Mouse (Mus musculus) MEL (cell line): ENCODE data around the gene Tmem175. TPM values are rescaled to one million over a fixed set of nuclear protein-coding genes. Genes with fewer than 3 reads are reported as not detected.

Experiments
- DNase-seq: peaks from one replicate; pipeline ENCODE4 v3.0.0; 2011; ENCODE audit warnings: low read depth, low spot score
- H3K27ac ChIP-seq: 2 replicates; pipeline ENCODE4 v1.5.1; 2012; ENCODE audit warnings: low read depth, mild to moderate bottlenecking, control low read depth, low read length, moderate library complexity; ENCODE audit not compliant: control insufficient read depth
- H3K27me3 ChIP-seq, 2 experiments: fragments of 150-350 bp in 1 of 2; sonication (generic) in 1 of 2; 2 replicates each; pipeline ENCODE4 v1.6.1; 2012; ENCODE audit warnings: low read length in 2 of 2, mild to moderate bottlenecking in 2 of 2, improper control_type of control experiment in 1 of 2, moderate library complexity in 1 of 2; ENCODE audit not compliant: insufficient read depth in 2 of 2, control insufficient read depth in 1 of 2
- H3K36me3 ChIP-seq, 2 experiments: 2 replicates each; pipeline ENCODE4 v1.6.1; 2012 to 2014; ENCODE audit warnings: low read length in 2 of 2, improper control_type of control experiment in 1 of 2, inconsistent platforms in 1 of 2, mild to moderate bottlenecking in 1 of 2; ENCODE audit not compliant: insufficient read depth in 2 of 2, control insufficient read depth in 1 of 2
- H3K4me1 ChIP-seq, 2 experiments: fragments of 150-350 bp in 1 of 2; sonication (generic) in 1 of 2; 2 replicates each; pipeline ENCODE4 v1.6.1; 2012; ENCODE audit warnings: low read length in 2 of 2, improper control_type of control experiment in 1 of 2, mild to moderate bottlenecking in 1 of 2; ENCODE audit not compliant: insufficient read depth in 2 of 2, control insufficient read depth in 1 of 2
- H3K4me3 ChIP-seq, 2 experiments: fragments of 150-350 bp in 1 of 2; sonication (generic) in 1 of 2; 2 replicates each; pipeline ENCODE4 v1.5.1; 2012; ENCODE audit warnings: low read depth in 2 of 2, low read length in 2 of 2, mild to moderate bottlenecking in 2 of 2, moderate library complexity in 2 of 2, control low read depth in 1 of 2, improper control_type of control experiment in 1 of 2; ENCODE audit not compliant: control insufficient read depth in 1 of 2, insufficient read depth in 1 of 2
- H3K79me2 ChIP-seq: 2 replicates; pipeline ENCODE4 v1.6.1; 2012; ENCODE audit warnings: mild to moderate bottlenecking, low read length, moderate library complexity; ENCODE audit not compliant: control insufficient read depth, poor library complexity, insufficient read depth
- H3K9ac ChIP-seq: 2 replicates; pipeline ENCODE4 v1.6.1; 2012; ENCODE audit warnings: low read depth, mild to moderate bottlenecking, control low read depth, low read length, moderate library complexity; ENCODE audit not compliant: control insufficient read depth, poor library complexity, severe bottlenecking
- H3K9me3 ChIP-seq: fragments of 150-350 bp; sonication (generic); replicated peaks from 2 replicates; pipeline ENCODE4 v1.6.1; 2012; ENCODE audit warnings: mild to moderate bottlenecking, low read length, improper control_type of control experiment, moderate library complexity; ENCODE audit not compliant: insufficient read depth
- BHLHE40 ChIP-seq: IDR thresholded peaks from 2 replicates; pipeline ENCODE4 v1.6.1; 2012; ENCODE audit warnings: low read depth, mild to moderate bottlenecking, inconsistent platforms, low read length, improper control_type of control experiment, borderline replicate concordance
- CHD2 ChIP-seq: IDR thresholded peaks from 2 replicates; pipeline ENCODE4 v1.6.1; 2011; ENCODE audit warnings: low read length, improper control_type of control experiment
- CTCF ChIP-seq, 3 experiments: IDR thresholded peaks in 2 of 3; conservative IDR thresholded peaks in 1 of 3; 2 replicates each; pipeline ENCODE4 v1.5.1; 2011 to 2012; ENCODE audit warnings: low read length in 3 of 3, low read depth in 2 of 3, mild to moderate bottlenecking in 2 of 3, improper control_type of control experiment in 1 of 3, inconsistent platforms in 1 of 3, mixed read lengths in 1 of 3, moderate library complexity in 1 of 3; ENCODE audit not compliant: control insufficient read depth in 1 of 3, insufficient read depth in 1 of 3, poor library complexity in 1 of 3, severe bottlenecking in 1 of 3
- E2F4 ChIP-seq: IDR thresholded peaks from 2 replicates; pipeline ENCODE4 v1.6.1; 2011; ENCODE audit warnings: low read depth, low read length, improper control_type of control experiment, borderline replicate concordance
- GABPA ChIP-seq: IDR thresholded peaks from 2 replicates; pipeline ENCODE4 v1.6.1; 2012; ENCODE audit warnings: low read depth, mild to moderate bottlenecking, inconsistent platforms, low read length, improper control_type of control experiment, moderate library complexity
- HCFC1 ChIP-seq: IDR thresholded peaks from 2 replicates; pipeline ENCODE4 v1.6.1; 2012; ENCODE audit warnings: low read depth, mild to moderate bottlenecking, inconsistent platforms, low read length, improper control_type of control experiment, moderate library complexity
- KAT2A ChIP-seq: conservative IDR thresholded peaks from 2 replicates; pipeline ENCODE4 v1.6.1; 2012; ENCODE audit warnings: low read depth, low read length, improper control_type of control experiment, inconsistent platforms
- MAFK ChIP-seq: IDR thresholded peaks from 2 replicates; pipeline ENCODE4 v1.6.1; 2011; ENCODE audit warnings: low read depth, mild to moderate bottlenecking, low read length, improper control_type of control experiment, borderline replicate concordance
- MEF2A ChIP-seq: IDR thresholded peaks from 2 replicates; pipeline ENCODE4 v1.6.1; 2014; ENCODE audit warnings: low read depth, mild to moderate bottlenecking, inconsistent platforms, low read length, improper control_type of control experiment; ENCODE audit not compliant: poor library complexity, insufficient replicate concordance, severe bottlenecking; ENCODE audit errors: extremely low read depth
- MXI1 ChIP-seq: IDR thresholded peaks from 2 replicates; pipeline ENCODE4 v1.6.1; 2011; ENCODE audit warnings: mild to moderate bottlenecking, low read depth, low read length, improper control_type of control experiment
- MYB ChIP-seq: IDR thresholded peaks from 2 replicates; pipeline ENCODE4 v1.6.1; 2011; ENCODE audit warnings: mild to moderate bottlenecking, low read depth, low read length, improper control_type of control experiment
- SIN3A ChIP-seq: IDR thresholded peaks from 2 replicates; pipeline ENCODE4 v1.6.1; 2012; ENCODE audit warnings: low read length, improper control_type of control experiment, inconsistent platforms
- SMC3 ChIP-seq: IDR thresholded peaks from 2 replicates; pipeline ENCODE4 v1.6.1; 2011; ENCODE audit warnings: low read depth, low read length, improper control_type of control experiment
- UBTF ChIP-seq: IDR thresholded peaks from 2 replicates; pipeline ENCODE4 v1.6.1; 2012; ENCODE audit warnings: low read depth, mild to moderate bottlenecking, inconsistent platforms, low read length, improper control_type of control experiment, moderate library complexity, borderline replicate concordance; ENCODE audit not compliant: insufficient read depth
- USF1 ChIP-seq: IDR thresholded peaks from 2 replicates; pipeline ENCODE4 v1.6.1; 2014; ENCODE audit warnings: low read depth, mild to moderate bottlenecking, inconsistent platforms, low read length, improper control_type of control experiment, moderate library complexity
- USF2 ChIP-seq, 2 experiments: IDR thresholded peaks; 2 replicates each; pipeline ENCODE4 v1.6.1; 2011 to 2012; ENCODE audit warnings: improper control_type of control experiment in 2 of 2, low read length in 2 of 2, borderline replicate concordance in 1 of 2, inconsistent platforms in 1 of 2, low read depth in 1 of 2, mild to moderate bottlenecking in 1 of 2; ENCODE audit not compliant: insufficient read depth in 1 of 2
- ZMIZ1 ChIP-seq: IDR thresholded peaks from 2 replicates; pipeline ENCODE4 v1.6.1; 2012; ENCODE audit warnings: low read depth, mild to moderate bottlenecking, inconsistent platforms, low read length, improper control_type of control experiment, moderate library complexity
- polyA plus RNA-seq, 2 experiments: library from polyadenylated mRNA; stranded (reverse) in 1 of 2; unstranded in 1 of 2; fragments of >175 nt in 1 of 2; fragments of >200 nt in 1 of 2; gene quantifications; 2 replicates each; pipeline versions ENCODE4 v1.2.1 to v1.2.4; 2012; ENCODE audit warnings: low replicate concordance in 2 of 2, low read depth in 1 of 2; ENCODE audit not compliant: insufficient read length in 2 of 2, insufficient read depth in 1 of 2, missing spikeins in 1 of 2
- total RNA-seq: library from RNA; depleted of rRNA; stranded (reverse); fragments of 300-350 nt; gene quantifications from 2 replicates; pipeline ENCODE4 v1.2.3, GENCODE M21; 2012

Gene Tmem175
- total and polyA plus RNA-seq, 3 experiments: 19.3 to 39.2 TPM; not detected in 1

DNA sequence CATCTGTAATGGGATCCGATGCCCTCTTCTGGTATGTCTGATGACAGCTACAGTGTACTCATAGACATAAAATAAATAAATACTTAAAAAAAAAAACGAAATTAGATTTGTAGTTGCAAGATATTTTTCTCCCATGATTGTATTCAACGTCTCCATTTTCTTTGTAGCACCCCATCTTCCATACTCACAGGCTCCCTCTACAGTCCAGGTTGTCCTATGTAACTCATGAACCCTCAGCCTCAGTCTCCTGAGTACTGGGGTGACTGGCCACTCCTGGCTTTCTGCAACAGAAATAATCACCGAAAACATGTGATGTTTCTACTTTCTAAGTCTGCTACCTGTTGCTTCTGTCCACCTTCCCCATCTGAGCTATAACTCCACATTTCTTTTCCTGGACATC is 61.6 kb downstream of the Tmem175 start:
- Histone ChIP-seq H3K36me3 (no peaks in the 10 kb centered on the region), H3K4me3 (no peak overlapping the region), H3K9me3 (no peaks in the 10 kb centered on the region), H3K4me1 (peaks cover 4 to 5% of the 10 kb centered on the region in 2 experiments; a peak in 2 of 4 replicates), H3K27me3 (no peaks in the 10 kb centered on the region), H3K79me2 (peaks cover 3% of the 10 kb centered on the region; the same call in 1 of the 2 replicates), H3K9ac (no peak overlapping the region), H3K27ac (no peak overlapping the region)
- TF ChIP-seq MEF2A (no peak), MYB (no peak), HCFC1 (no peak), CHD2 (no peak), GABPA (no peak), ZMIZ1 (no peak), SMC3 (peak; percentile 19; the same call in 1 of the 2 replicates), SIN3A (no peak), CTCF (IDR thresholded peaks at IDR 0.05 in 2 of 3, conservative IDR thresholded peaks at IDR 0.05 in 1 of 3; ENCODE audit: control insufficient read depth in 1 of 3, insufficient read depth in 1 of 3, low read depth in 2 of 3, low read length in 3 of 3, poor library complexity in 1 of 3, severe bottlenecking in 1 of 3) (peak in 2 of 3 experiments; percentile 13 to 38; a peak in 3 of 6 replicates), KAT2A (no peak)
- DNase-seq: peak; percentile 50

- Histone ChIP-seq H3K4me1 (peaks cover 4 to 5% of the 10 kb centered on the region in 2 experiments; a peak in 2 of 4 replicates), H3K79me2 (peaks cover 3% of the 10 kb centered on the region; the same call in 1 of the 2 replicates), H3K9me3 (no peaks in the 10 kb centered on the region), H3K4me3 (peak within 1 kb of the TSS; percentile 23 to 59; a peak in 1 of 4 replicates), H3K36me3 (no peaks in the 10 kb centered on the region), H3K27me3 (no peaks in the 10 kb centered on the region), H3K27ac (no peak within 1 kb of the TSS), H3K9ac (no peak within 1 kb of the TSS)
- no peak for DNase-seq
- TF ChIP-seq MAFK: no peak
- no peak for TF ChIP-seq MXI1
- TF ChIP-seq SIN3A: no peak
- TF ChIP-seq BHLHE40: no peak
- no peak for TF ChIP-seq USF2 (IDR thresholded peaks at IDR 0.05; ENCODE audit: borderline replicate concordance in 1 of 2, insufficient read depth in 1 of 2, low read depth in 1 of 2, low read length in 2 of 2)
- TF ChIP-seq E2F4: no peak
- TF ChIP-seq UBTF: no peak
- no peak for TF ChIP-seq USF1
- TF ChIP-seq CTCF (IDR thresholded peaks at IDR 0.05 in 2 of 3, conservative IDR thresholded peaks at IDR 0.05 in 1 of 3; ENCODE audit: control insufficient read depth in 1 of 3, insufficient read depth in 1 of 3, low read depth in 2 of 3, low read length in 3 of 3, poor library complexity in 1 of 3, severe bottlenecking in 1 of 3): peak in 2 of 3 experiments; percentile 21 to 60; a peak in 4 of 6 replicates
Observed at GRCm38 (mm10) chr5:108692271-108692670, 62.7 kb downstream of the Tmem175 start, which contains the start of gene Fgfrl1. Gene Fgfrl1 (plus strand): TSS chr5:108692382.
